Mouse (Mus musculus) megakaryocyte-erythroid progenitor cell, adult 5-6 weeks (primary cell): ENCODE results near the gene Kdm1b. TPM values are rescaled to one million over a fixed set of nuclear protein-coding genes. Genes with fewer than 3 reads are reported as not detected.

Source experiments
- ATAC-seq: replicated peaks from 2 replicates; pipeline ENCODE4 v1.8.0; 2016; ENCODE audit warnings: mild to moderate bottlenecking, inconsistent platforms; ENCODE audit not compliant: severe bottlenecking, poor library complexity, low FRiP score, low TSS enrichment
- total RNA-seq, 2 experiments: library from RNA; stranded (forward) in 1 of 2; stranded (reverse) in 1 of 2; fragments of 200-1000, 215-1000 nt in 1 of 2; fragments of >200 nt in 1 of 2; fragmentation: Nextera tagmentation in 1 of 2; gene quantifications; 2 replicates each; pipeline ENCODE4 v1.2.3; 2014 to 2017

The Kdm1b gene
- total RNA-seq, 2 experiments from 2014 or later = 7.4 to 8.1 TPM

- no peak for ATAC-seq
Observed at GRCm38 (mm10) chr13:47053971-47054370, 10.7 kb downstream of the Kdm1b start.

- peak; percentile 20; the same call in 1 of the 2 replicates for ATAC-seq
Observed at GRCm38 (mm10) chr13:47056126-47056525, 12.8 kb downstream of the Kdm1b start.

- ATAC-seq = no peak
Observed at GRCm38 (mm10) chr13:47056781-47057180, 13.5 kb downstream of the Kdm1b start.

GRCm38 (mm10) chr13:47062756-47063155 is 19.5 kb downstream of the Kdm1b start:
- no peak for ATAC-seq

- ATAC-seq = peak; percentile 63; the same call in 1 of the 2 replicates
Observed at GRCm38 (mm10) chr13:47063985-47064760, 20.9 kb downstream of the Kdm1b start.

- ATAC-seq = no peak
Observed at GRCm38 (mm10) chr13:47066516-47066915, 23.2 kb downstream of the Kdm1b start.

- ATAC-seq = no peak
Observed at GRCm38 (mm10) chr13:47067001-47067400, 23.7 kb downstream of the Kdm1b start.

- no peak for ATAC-seq
Observed at GRCm38 (mm10) chr13:47070329-47071080, 27.2 kb downstream of the Kdm1b start.

- no peak for ATAC-seq
Observed at GRCm38 (mm10) chr13:47071871-47072270, 28.6 kb downstream of the Kdm1b start.

- no peak for ATAC-seq
Observed at GRCm38 (mm10) chr13:47072484-47072883, 29.2 kb downstream of the Kdm1b start.

GRCm38 (mm10) chr13:47076156-47076555 is 32.9 kb downstream of the Kdm1b start:
- ATAC-seq = no peak

GRCm38 (mm10) chr13:47077367-47077766 is 34.1 kb downstream of the Kdm1b start:
- ATAC-seq = no peak

- ATAC-seq = no peak
Observed at GRCm38 (mm10) chr13:47078799-47079198, 35.5 kb downstream of the Kdm1b start.

- ATAC-seq = no peak
Observed at GRCm38 (mm10) chr13:47080905-47081505, 37.7 kb downstream of the Kdm1b start.

GRCm38 (mm10) chr13:47088433-47088832 is 45.1 kb downstream of the Kdm1b start:
- no peak for ATAC-seq

- no peak for ATAC-seq
Observed at GRCm38 (mm10) chr13:47089271-47089670, 46.0 kb downstream of the Kdm1b start.

- no peak for ATAC-seq
Observed at GRCm38 (mm10) chr13:47093791-47094190, 50.5 kb downstream of the Kdm1b start.

- no peak for ATAC-seq
Observed at GRCm38 (mm10) chr13:47096591-47096990, 53.3 kb downstream of the Kdm1b start.

- no peak for ATAC-seq
Observed at GRCm38 (mm10) chr13:47099265-47099664, 56.0 kb downstream of the Kdm1b start.

- no peak for ATAC-seq
Observed at GRCm38 (mm10) chr13:47100587-47100986, 57.3 kb downstream of the Kdm1b start.
